8 mouse cellular contexts compared by ENCODE assay signal in the genomic region with DNA sequence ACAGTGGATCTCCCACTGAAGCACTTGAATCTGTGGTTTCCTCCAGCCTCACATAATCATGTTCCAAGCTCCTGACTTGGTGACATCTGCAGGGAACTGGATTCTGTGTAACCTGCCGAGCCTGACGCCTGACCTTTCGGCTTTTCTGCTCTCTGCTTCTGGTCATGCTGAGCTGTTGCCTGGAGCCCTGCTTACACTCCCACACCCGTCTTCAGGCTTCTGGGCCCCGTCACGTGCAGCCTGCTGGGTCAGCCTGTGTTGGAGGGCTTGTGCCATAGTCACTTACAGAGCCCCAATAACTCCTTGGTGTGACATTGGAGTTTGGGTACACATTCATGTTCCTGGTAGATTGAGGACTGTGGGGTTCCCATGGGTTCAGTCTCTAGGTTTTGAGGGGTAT.
"Had no signal": no experiment of that assay in that cellular context is flagged by ENCODE, and none has a peak within 500 bp of the region (broad histone marks: within the 10 kb centered on the region; RNA-seq: fewer than 3 reads in every experiment).

No protein-coding gene starts in this region.

- DNase-seq: layer of hippocampus, adult 9-11 months; liver; liver, embryonic 13.5 days; liver, postnatal 0 days; lung, postnatal 14 days; right cerebral cortex, adult 18-20 months; right cerebral cortex, postnatal 25 days; thymus, postnatal 36 days had no signal
